In genomic region chr13:55473076-55473831, GRCm38 (mm10) we compare ENCODE assay signal across 1 mouse cellular context.
TF ChIP-seq lines count a peak whose summit lies in the region.

No protein-coding gene starts in this region.

TF ChIP-seq in MEL, 35 proteins besides CTCF, POLR2A, EP300 and RAD21 (continued from another document):
- TF ChIP-seq MAZ (IDR thresholded peaks at IDR 0.05; ENCODE audit: low read depth, low read length) (0 out of 2 replicates have a peak, but pooled peaks have one; percentile 47), ZNF384 (IDR thresholded peaks at IDR 0.05; ENCODE audit: low read depth, low read length) (no peak), SIN3A (IDR thresholded peaks at IDR 0.05; ENCODE audit: low read length) (peak; percentile 38; the same call in 1 of the 2 replicates), USF1 (IDR thresholded peaks at IDR 0.05; ENCODE audit: low read depth, low read length) (no peak), BHLHE40 (IDR thresholded peaks at IDR 0.05; ENCODE audit: borderline replicate concordance, low read depth, low read length) (no peak), NELFE (IDR thresholded peaks at IDR 0.05; ENCODE audit: low read depth, low read length) (no peak), RCOR1 (IDR thresholded peaks at IDR 0.05; ENCODE audit: low read depth, low read length) (no peak), UBTF (IDR thresholded peaks at IDR 0.05; ENCODE audit: borderline replicate concordance, insufficient read depth, low read depth, low read length) (no peak), POLR2AphosphoS2 (IDR thresholded peaks at IDR 0.05; ENCODE audit: low read length) (no peak), ELF1 (IDR thresholded peaks at IDR 0.05; ENCODE audit: low read depth, low read length) (0 out of 2 replicates have a peak, but pooled peaks have one; percentile 20), MEF2A (IDR thresholded peaks at IDR 0.05; ENCODE audit: extremely low read depth, insufficient replicate concordance, low read depth, low read length, poor library complexity, severe bottlenecking) (no peak), HCFC1 (IDR thresholded peaks at IDR 0.05; ENCODE audit: low read depth, low read length) (peak; percentile 70), GABPA (IDR thresholded peaks at IDR 0.05; ENCODE audit: low read depth, low read length) (no peak; the same call in 1 of the 2 replicates), NRF1 (IDR thresholded peaks at IDR 0.05; ENCODE audit: insufficient read depth, low read depth, low read length, poor library complexity, severe bottlenecking) (no peak), ZKSCAN1 (IDR thresholded peaks at IDR 0.05; ENCODE audit: low read depth, low read length) (no peak), ZMIZ1 (IDR thresholded peaks at IDR 0.05; ENCODE audit: low read depth, low read length) (no peak), MYB (IDR thresholded peaks at IDR 0.05; ENCODE audit: low read depth, low read length) (no peak), USF2 (IDR thresholded peaks at IDR 0.05; ENCODE audit: borderline replicate concordance in 1 of 2, insufficient read depth in 1 of 2, low read depth in 1 of 2, low read length in 2 of 2) (no peak), TBP (IDR thresholded peaks at IDR 0.05; ENCODE audit: low read depth, low read length) (no peak), CHD2 (IDR thresholded peaks at IDR 0.05; ENCODE audit: low read length) (no peak), TAL1 (IDR thresholded peaks at IDR 0.05; ENCODE audit: low read length) (no peak), MAX (IDR thresholded peaks at IDR 0.05; ENCODE audit: low read length) (no peak), E2F4 (IDR thresholded peaks at IDR 0.05; ENCODE audit: borderline replicate concordance, low read depth, low read length) (no peak), MYC (IDR thresholded peaks at IDR 0.05; ENCODE audit: low read depth, low read length) (no peak)
